Mouse (Mus musculus) layer of hippocampus, adult 9-11 months (tissue): ENCODE results near the gene Dxo.
"Not testable (repeated sequence)": the region's sequence is repeated elsewhere in the genome, so short reads cannot be mapped to it uniquely, and the experiment has no call there.

Experiments used
- DNase-seq: peaks from one replicate; pipeline ENCODE4 v3.0.0; 2022

Dxo gene

DNA sequence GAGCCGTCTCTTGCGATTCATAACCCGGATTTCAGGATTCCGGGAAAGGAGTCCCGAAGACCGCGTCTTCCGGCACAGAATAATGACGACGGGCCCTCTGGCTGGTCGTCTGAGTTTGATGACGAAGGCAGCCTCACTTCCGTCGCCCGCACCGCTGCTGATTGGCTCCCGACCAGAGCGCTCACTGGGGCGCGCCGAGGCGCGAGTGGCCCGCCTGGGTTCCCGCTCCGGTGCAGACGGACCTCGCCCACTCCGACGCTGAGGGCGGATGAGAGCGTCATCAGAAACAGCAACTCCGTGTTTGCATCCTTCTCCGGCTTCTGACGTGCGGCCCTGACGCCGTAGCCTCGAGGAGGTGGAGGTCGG is at the start of gene Dxo, which contains the start of gene Stk19:
Gene Dxo (plus strand): TSS at position 164 of the 366 bp plus-strand sequence.
Gene Stk19 (minus strand): TSS at position 90 of the 366 bp plus-strand sequence.
- peak; percentile 97 for DNase-seq

DNA sequence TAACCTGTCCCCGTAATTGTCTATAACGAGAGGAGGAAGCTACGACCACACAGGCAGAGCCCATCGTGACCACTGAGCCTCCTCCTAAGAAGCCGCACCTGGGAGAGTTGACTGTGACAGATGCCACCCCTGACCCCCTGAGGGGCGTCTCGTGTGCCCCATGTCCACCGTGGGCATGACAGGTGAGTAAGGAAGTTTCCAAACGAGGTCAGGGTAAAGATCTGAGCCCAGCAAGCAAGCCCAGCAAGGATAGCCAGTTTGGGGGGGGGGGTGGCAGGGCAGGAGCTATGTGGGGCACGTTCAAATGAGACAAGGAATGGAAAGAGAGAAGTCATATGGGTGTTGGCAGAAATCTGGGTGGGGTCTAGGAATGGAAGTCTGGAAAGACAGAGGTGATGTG is 41.8 kb upstream of the Dxo start:
- no peak for DNase-seq

DNA sequence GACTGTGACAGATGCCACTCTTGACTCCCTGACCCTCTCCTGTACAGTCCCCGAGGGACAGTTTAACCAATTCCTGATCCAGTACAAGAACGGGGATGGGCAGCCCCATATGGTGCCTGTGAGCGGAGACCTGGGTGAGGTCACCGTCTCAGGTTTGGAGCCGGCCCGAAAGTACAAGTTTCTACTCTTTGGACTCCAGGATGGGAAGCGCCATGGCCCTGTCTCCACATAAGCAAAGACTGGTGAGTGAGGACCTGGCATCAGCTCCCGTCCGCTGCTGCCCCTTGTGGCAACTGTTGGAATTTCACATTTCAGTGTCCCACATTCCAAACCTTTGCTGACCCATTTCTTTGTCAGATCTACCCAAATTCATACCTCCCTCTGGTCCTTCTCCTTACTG is 41.2 kb upstream of the Dxo start:
- DNase-seq, result no peak

DNA sequence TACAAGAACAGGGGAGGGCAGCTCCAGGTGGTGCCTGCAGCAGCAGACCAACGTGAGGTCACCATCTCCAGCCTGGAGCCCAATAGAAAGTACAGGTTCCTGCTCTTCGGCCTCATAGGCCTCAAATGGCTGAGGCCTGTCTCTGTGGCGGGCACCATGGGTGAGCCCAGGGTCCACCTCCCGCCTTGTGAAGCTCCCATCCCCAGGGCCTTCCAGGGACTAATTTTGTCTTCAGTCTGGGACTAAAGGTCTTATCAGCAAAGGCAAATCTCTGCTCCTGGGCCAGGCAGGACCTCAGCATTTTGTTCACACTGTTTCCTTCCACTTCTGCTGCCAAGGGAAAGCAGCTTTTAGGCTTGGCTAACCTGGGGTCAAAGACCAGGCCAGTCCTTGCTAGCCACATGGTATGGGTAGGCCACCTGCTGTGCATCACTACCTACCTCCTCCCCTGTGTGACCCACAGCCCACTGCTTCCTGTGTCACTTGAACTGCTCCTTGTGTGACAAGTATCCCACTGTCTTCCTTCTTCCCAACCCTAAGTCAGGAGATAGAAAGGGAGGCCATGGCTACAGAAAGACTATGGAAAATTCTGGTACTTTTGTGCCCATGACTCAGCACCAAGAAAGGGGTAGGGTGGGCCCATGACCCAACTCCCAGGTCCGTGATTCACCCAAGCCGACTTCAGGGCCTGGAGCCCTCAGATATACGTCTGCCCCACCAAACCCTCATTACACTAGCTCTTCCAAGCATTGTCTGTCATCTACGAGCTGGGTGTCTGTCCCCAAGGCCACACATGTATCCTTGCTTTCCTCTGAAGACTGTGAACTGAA is 40.3 kb upstream of the Dxo start:
- DNase-seq, result no peak

DNA sequence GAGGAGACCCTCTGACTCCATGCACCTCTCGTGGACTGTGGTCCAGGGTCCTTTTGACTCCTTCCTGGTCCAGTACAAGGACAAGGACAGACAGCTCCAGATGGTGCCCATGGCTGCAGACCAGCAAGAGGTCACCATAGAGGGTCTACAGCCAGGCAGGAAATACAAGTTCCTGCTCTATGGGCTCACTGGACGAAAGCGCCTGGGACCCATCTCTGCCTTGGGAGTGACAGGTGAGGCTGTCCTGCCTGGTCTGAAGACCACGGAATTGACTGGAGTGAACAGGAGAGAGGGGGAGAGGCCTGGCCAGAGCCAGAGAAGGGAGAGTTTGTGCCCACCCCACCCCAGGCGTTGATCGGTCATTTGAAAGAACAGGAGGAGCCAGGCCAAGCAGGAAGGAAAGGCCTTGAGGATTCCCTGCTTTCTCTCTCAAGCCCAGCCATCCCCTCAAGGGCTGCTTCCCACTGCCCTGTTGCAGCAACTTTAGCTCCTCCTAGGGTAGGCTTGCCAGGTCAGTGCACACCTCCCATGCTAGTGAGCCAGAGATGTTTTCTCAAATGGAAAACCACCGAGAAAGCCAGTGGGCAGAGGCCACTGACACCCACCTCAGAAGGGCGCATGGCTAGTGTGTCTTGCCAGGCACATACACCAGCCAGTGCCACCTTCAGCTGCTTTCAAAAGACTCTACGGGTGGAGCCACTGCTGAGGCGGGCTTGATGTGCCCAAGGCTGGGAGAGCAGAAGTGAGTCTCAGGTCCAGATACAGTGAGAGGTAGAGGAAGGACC is 39.4 kb upstream of the Dxo start:
- not testable (repeated sequence) for DNase-seq

DNA sequence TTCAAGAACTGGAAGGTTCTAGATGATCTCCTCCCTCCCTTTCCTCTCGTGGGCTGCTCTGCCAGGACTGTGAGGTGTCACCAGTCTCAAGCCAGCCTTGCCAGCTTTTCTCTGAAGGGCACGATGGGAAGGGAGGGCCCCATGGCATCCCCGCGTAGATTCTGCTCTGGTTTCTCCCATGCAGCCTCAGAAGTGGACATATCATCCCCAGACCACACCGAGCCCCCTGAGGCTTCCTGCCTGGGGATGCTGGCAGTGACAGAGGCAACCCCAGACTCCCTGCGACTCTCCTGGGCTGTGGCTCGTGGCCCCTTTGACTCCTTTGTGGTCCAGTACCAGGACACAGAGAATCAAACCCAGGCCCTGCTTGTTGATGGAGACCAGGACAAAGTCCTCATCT is 38.7 kb upstream of the Dxo start:
- not testable (repeated sequence) for DNase-seq

GRCm38 (mm10) chr17:34798866-34799530 is 37.8 kb upstream of the Dxo start:
- DNase-seq, result no peak

- DNase-seq, result no peak
These were observed 37.3 kb upstream of the Dxo start for GRCm38 (mm10) chr17:34799531-34799925.

- DNase-seq, result not testable (repeated sequence)
These were observed 36.0 kb upstream of the Dxo start for GRCm38 (mm10) chr17:34800781-34801305.

DNA sequence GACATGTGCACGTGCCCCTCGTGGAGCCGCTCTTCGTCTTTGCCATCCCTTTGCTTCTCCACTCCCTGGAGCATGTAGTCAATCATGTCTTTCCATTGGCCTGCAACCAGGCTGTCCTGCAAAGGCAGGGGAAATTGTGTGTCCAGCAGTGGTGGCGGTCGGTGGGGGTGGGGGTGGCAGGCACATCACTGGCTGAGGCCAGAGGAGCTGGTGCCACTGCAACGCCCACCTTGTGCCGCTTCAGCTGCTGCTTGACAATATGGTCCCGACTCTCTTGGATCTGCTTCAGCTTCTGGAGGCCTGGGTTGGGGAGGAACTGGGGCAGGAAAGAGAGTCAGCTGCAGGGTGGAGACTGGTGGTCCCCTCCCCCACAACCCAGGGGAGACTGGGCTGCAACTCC is 34.1 kb upstream of the Dxo start:
- DNase-seq, result not testable (repeated sequence)

GRCm38 (mm10) chr17:34803367-34803766 is 33.5 kb upstream of the Dxo start:
- not testable (repeated sequence) for DNase-seq

DNA sequence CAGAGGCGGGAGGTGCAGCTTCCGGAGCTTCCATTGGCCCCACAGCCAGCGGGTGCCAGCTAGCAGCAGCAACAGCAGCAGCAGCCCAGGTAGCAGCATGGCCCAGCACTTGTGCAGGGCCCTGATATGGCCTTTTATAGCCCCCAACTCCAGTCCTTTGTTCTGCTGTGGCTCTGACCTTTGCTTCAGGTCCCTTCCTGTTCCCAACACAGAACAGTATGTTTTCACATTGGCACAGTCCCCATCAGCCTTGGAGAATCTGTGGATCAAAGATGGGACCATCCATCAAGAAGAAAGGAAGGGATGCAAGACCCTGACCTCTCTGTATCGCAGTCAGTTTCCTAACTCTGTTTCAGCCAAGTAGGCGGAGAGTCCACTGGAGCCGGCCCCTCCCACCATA is 32.5 kb upstream of the Dxo start, which contains the start of gene Cyp21a1:
Gene Cyp21a1 (minus strand): TSS at position 261 of the 400 bp plus-strand sequence.
- not testable (repeated sequence) for DNase-seq

DNA sequence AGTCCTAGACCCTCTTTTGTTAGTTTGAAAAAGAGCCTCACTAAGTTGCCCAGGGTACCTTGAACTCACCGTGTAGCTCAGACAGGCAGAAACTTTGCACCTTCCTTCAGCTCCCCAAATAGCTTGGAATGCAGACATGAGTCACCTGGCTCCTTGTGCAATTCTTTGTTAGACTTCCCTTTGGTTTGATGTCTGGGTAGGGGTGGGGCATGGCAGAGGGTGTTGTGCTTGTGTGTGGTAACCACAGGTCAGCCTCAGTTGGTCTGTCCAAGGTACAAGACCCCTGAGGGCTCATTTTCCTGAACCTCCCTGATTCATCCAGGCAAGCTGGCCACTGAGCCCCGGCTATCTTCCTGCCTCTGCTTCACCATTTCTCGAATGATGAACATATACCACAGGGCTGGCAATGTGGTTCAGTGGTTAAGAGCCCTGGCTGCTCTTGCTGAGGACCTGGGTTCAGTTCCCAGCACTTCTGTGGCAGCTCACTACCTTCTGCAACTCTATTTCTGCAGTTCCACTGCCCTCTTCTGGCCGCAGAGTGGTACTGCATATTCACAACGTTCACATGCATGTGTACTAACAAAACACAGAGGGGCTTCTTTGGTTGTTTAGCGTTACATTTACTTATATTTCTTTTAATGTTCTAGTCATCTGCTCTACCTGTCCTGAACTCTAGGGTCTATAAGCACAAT is 31.8 kb upstream of the Dxo start:
- DNase-seq, result no peak

GRCm38 (mm10) chr17:34807176-34807575 is 29.6 kb upstream of the Dxo start:
- DNase-seq, result no peak

- DNase-seq, result no peak
These were observed 28.1 kb upstream of the Dxo start for GRCm38 (mm10) chr17:34808599-34809205.

DNA sequence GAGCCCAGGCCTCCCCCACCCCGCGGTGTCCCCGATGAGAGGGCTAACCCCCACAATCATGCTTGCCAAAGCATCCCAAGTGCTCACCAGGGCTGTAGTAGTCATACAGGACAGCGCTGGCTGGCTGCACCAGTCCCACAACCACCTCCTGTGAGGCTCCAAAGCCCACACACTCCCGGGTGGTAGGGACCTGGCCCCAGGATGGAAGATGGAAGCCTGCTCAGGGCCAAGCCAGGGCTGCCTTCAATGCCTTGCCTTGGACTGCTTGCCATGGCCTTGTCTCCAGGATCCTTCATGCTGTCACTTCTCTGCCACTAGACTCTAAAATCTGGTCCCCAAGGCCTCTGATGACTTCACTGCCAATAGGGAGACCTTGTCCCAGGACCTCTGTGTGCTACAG is 26.4 kb upstream of the Dxo start:
- not testable (repeated sequence) for DNase-seq

DNA sequence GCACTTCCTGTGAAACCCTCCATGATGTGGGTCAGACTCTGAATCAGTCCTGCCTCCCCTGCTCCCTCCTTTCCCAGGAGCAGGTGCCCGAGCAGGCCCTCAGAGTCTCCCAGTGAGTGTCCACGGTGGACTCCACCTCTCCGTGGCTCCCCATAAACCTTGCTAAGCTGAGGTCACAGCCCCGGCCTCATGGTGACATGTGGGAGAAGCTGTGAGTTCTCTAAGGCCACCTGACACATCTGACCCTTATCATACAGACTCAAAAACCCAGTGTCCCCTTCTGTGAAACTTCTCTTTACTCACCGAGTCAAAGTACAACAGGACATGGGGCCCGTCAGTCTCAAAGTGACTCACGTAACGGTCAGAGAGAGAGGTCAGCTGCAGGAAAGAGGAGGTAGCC is 26.0 kb upstream of the Dxo start:
- not testable (repeated sequence) for DNase-seq

- no peak for DNase-seq
These were observed 25.5 kb upstream of the Dxo start for GRCm38 (mm10) chr17:34811275-34811674.

GRCm38 (mm10) chr17:34813747-34814146 is 23.1 kb upstream of the Dxo start:
- peak; percentile 19 for DNase-seq

DNA sequence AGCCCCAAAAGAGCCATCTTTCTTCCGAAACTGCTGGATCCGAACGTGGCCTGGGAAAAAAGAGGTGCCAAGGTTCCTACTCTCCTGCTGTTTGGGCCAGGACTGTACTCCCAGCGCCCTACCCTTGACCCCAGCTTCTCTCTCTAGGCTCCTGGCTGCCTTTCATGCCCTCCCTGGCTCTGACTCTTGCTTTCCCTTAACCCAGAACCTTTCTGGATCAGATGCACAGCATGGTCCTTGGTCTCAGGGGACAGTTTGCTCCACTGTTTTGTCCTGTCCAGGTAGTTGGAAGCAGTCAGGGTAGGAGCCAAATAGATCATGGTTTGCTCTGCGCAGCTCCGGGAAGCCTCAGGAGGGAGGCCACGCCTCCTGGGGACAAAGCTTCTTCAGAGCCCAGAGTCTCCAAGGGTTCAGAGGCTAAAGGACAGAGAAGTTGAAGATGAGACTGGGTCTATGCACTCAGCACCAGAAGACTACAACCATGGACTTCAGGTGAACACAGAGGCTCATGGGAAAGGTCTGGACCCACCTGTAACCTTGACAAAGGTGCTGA is 21.9 kb upstream of the Dxo start:
- DNase-seq, result no peak

DNA sequence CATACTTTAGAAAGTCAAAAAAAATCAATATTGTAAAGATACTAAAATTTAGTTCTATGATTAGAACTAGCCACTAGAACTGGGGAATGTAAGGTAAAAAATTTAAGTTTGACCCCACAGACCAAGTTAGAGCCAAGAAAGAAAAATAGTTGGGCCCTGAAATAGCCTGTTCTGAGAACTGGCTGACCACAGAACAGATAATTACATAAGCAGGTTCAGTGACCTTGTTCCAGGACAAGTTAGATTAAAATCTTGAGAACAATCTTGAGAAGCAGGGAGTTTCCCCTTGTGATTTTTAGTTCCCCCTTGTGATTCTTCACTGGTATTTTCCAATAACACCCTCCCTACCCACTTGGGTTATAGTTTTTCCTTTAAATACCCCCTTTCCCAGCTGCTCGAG is 6.0 kb upstream of the Dxo start:
- not testable (repeated sequence) for DNase-seq
